Mouse (Mus musculus) neural tube, postnatal 0 days (tissue): ENCODE measurements around the gene Actr1a. TPM values are rescaled to one million over a fixed set of nuclear protein-coding genes. Genes with fewer than 3 reads are reported as not detected.
A peak's percentile ranks its signal among the peaks of the same experiment; 100 is the strongest.

ENCODE experiments used
- microRNA counts: library from miRNA; unstranded; fragments of <30 nt; microRNA quantifications from one replicate; lab custom pipeline; 2015
- microRNA-seq: library from miRNA; unstranded; fragments of <30 nt; microRNA quantifications from one replicate; pipeline ENCODE4, GENCODE M21; 2016
- polyA plus RNA-seq: library from polyadenylated mRNA; unstranded; fragments of >200 nt; fragmentation: Nextera tagmentation; extraction: Ambion mirVana; gene quantifications from 2 replicates; pipeline ENCODE4 v1.2.1, GENCODE M21; 2015

Gene Actr1a
- 232 and 254 TPM in 2 replicates for polyA plus RNA-seq

GRCm38 (mm10) chr19:46395109-46396009, at the start of gene Actr1a:
Gene Actr1a, minus strand, starts transcription at chr19:46395748.

GRCm38 (mm10) chr19:46396686-46397435, 1.3 kb upstream of the Actr1a start, which contains the start of gene Sufu:
Gene Sufu, plus strand, starts transcription at chr19:46396896.

GRCm38 (mm10) chr19:46350168-46350932, 45.2 kb downstream of the Actr1a start, which contains the start of gene 2310034G01Rik:
Gene 2310034G01Rik, minus strand, starts transcription at chr19:46350302.

GRCm38 (mm10) chr19:46338331-46338936, 57.1 kb downstream of the Actr1a start, which contains the start of gene Cuedc2:
Gene Cuedc2, minus strand, starts transcription at chr19:46338702.

GRCm38 (mm10) chr19:46328081-46329030, 67.2 kb downstream of the Actr1a start, which contains the start of gene Fbxl15:
Gene Fbxl15, plus strand, starts transcription at chr19:46328184.

MicroRNAs encoded within 50 kb of the gene (microRNA counts, 519-probe panel; counts per million panel counts)
- microRNA mmu-miR-146b (lab: Ali Mortazavi, UCI) = 40.5 counts per million

Small RNA genes within 50 kb of the gene (microRNA-seq; reads per million reads assigned to microRNA genes)
- 4.1 reads per million, percentile 6 among the genes with 10 or more reads in this experiment for gene Mir146b

Other genes starting within 250 kb of the Actr1a start
- gene Pitx3, start 247.4 kb downstream of the Actr1a start, polyA plus RNA-seq = 0.14 and 0.38 TPM in 2 replicates
- 62.8 and 64.7 TPM in 2 replicates for gene Gbf1, start 243.2 kb downstream of the Actr1a start, polyA plus RNA-seq
- gene Nfkb2, start 91.4 kb downstream of the Actr1a start, polyA plus RNA-seq = 2.8 and 3.5 TPM in 2 replicates
- 142 and 154 TPM in 2 replicates for gene Psd, start 68.6 kb downstream of the Actr1a start, polyA plus RNA-seq
- gene Fbxl15, start 67.6 kb downstream of the Actr1a start, polyA plus RNA-seq = 60.5 and 62.0 TPM in 2 replicates
- 334 and 392 TPM in 2 replicates for gene Cuedc2, start 57.0 kb downstream of the Actr1a start, polyA plus RNA-seq
- gene Mfsd13a, start 54.6 kb downstream of the Actr1a start, polyA plus RNA-seq = 12.7 and 13.9 TPM in 2 replicates
- gene 2310034G01Rik, start 45.4 kb downstream of the Actr1a start, polyA plus RNA-seq = 2.2 and 3.0 TPM in 2 replicates
- gene Sufu, start 1.1 kb upstream of the Actr1a start, polyA plus RNA-seq = 12.1 and 13.0 TPM in 2 replicates
- 29.8 and 33.8 TPM in 2 replicates for gene Trim8, start 106.0 kb upstream of the Actr1a start, polyA plus RNA-seq
- gene Arl3, start 177.4 kb upstream of the Actr1a start, polyA plus RNA-seq = 208 and 221 TPM in 2 replicates
- 9.7 and 13.3 TPM in 2 replicates for gene Sfxn2, start 177.6 kb upstream of the Actr1a start, polyA plus RNA-seq
- gene Wbp1l, start 203.3 kb upstream of the Actr1a start, polyA plus RNA-seq = 25.7 and 26.5 TPM in 2 replicates